Mouse (Mus musculus) heart, embryonic 12.5 days (tissue): ENCODE data around the gene Gzmk. TPM values are rescaled to one million over a fixed set of nuclear protein-coding genes. Genes with fewer than 3 reads are reported as not detected.
"Not testable (repeated sequence)": the region's sequence is repeated elsewhere in the genome, so short reads cannot be mapped to it uniquely, and the experiment has no call there.

Experiments used
- ATAC-seq: fragments of 200-750 bp; cut with Nextera tagmentation; 2 replicates; pipeline ENCODE4 v1.8.0; 2017; ENCODE audit warnings: moderate TSS enrichment, moderate library complexity; ENCODE audit not compliant: insufficient number of reproducible peaks, low FRiP score
- H3K27ac ChIP-seq: fragments of 300-500 bp; sonication (generic); 2 replicates; pipeline ENCODE4 v1.5.1; 2016; ENCODE audit warnings: mild to moderate bottlenecking, moderate library complexity; ENCODE audit not compliant: poor library complexity, severe bottlenecking
- H3K27me3 ChIP-seq: fragments of 300-500 bp; sonication (generic); replicated peaks from 2 replicates; pipeline ENCODE4 v1.6.1; 2016; ENCODE audit warnings: mild to moderate bottlenecking, moderate library complexity
- H3K36me3 ChIP-seq: fragments of 300-500 bp; sonication (generic); 2 replicates; pipeline ENCODE4 v1.6.1; 2016; ENCODE audit warnings: mild to moderate bottlenecking, moderate library complexity
- H3K4me1 ChIP-seq: fragments of 300-500 bp; sonication (generic); replicated peaks from 2 replicates; pipeline ENCODE4 v1.6.1; 2016; ENCODE audit warnings: mild to moderate bottlenecking
- H3K4me2 ChIP-seq: fragments of 300-500 bp; sonication (generic); 2 replicates; pipeline ENCODE4 v1.6.1; 2016; ENCODE audit warnings: mild to moderate bottlenecking, moderate library complexity
- H3K4me3 ChIP-seq: fragments of 300-500 bp; sonication (generic); 2 replicates; pipeline ENCODE4 v1.5.1; 2016; ENCODE audit warnings: mild to moderate bottlenecking
- H3K9ac ChIP-seq: fragments of 300-500 bp; sonication (generic); 2 replicates; pipeline ENCODE4 v1.6.1; 2016; ENCODE audit warnings: mild to moderate bottlenecking, moderate library complexity
- H3K9me3 ChIP-seq: fragments of 300-500 bp; sonication (generic); replicated peaks from 2 replicates; pipeline ENCODE4 v1.6.1; 2016; ENCODE audit warnings: mild to moderate bottlenecking, moderate library complexity
- WGBS: fragments of 180-500 bp; shearing (Covaris S2); methylation state at CpG from one replicate; pipeline ENCODE4 v1.1.7; 2016; 5-methylcytosine and 5-hydroxymethylcytosine counted together
- polyA plus RNA-seq: library from polyadenylated mRNA; unstranded; fragments of >200 nt; fragmentation: Nextera tagmentation; extraction: Ambion mirVana; gene quantifications from 2 replicates; pipeline ENCODE4 v1.2.1, GENCODE M21; 2016

Gene Gzmk
- polyA plus RNA-seq = not detected in 2 replicates

GRCm38 (mm10) chr13:113225811-113226210 lies at the start of gene Gzmk:
Gene Gzmk, minus strand, starts transcription at chr13:113225908.
- no peak within 1 kb of the TSS for H3K9ac ChIP-seq

GRCm38 (mm10) chr13:113271189-113271588 lies 45.5 kb upstream of the Gzmk start:
- Histone ChIP-seq H3K27me3 (no peaks in the 10 kb centered on the region), H3K4me3 (no peak overlapping the region), H3K9ac (no peak overlapping the region), H3K4me1 (peaks cover 5% of the 10 kb centered on the region; the same call in 1 of the 2 replicates), H3K4me2 (no peak overlapping the region), H3K9me3 (no peaks in the 10 kb centered on the region), H3K36me3 (no peaks in the 10 kb centered on the region), H3K27ac (no peak overlapping the region)
- no peak for ATAC-seq
- 84% methylated on average over 8 of the region's 8 CpGs for WGBS

More at GRCm38 (mm10) chr13:113225811-113226210, at the start of gene Gzmk:
- H3K4me1 ChIP-seq = peaks cover 7% of the 10 kb centered on the region
- H3K4me3 ChIP-seq = no peak within 1 kb of the TSS
- H3K27ac ChIP-seq = no peak within 1 kb of the TSS
- H3K36me3 ChIP-seq = no peaks in the 10 kb centered on the region
- 0 out of 2 replicates have a peak, but pooled peaks have one; percentile 45 for ATAC-seq
- no peaks in the 10 kb centered on the region for H3K9me3 ChIP-seq
- 59% methylated on average over 7 of the region's 7 CpGs for WGBS
- no peaks in the 10 kb centered on the region for H3K27me3 ChIP-seq
- no peak within 1 kb of the TSS for H3K4me2 ChIP-seq

GRCm38 (mm10) chr13:113269777-113270776 lies 44.4 kb upstream of the Gzmk start:
- H3K9ac ChIP-seq = no peak overlapping the region
- no peak overlapping the region for H3K27ac ChIP-seq
- H3K9me3 ChIP-seq = no peaks in the 10 kb centered on the region

GRCm38 (mm10) chr13:113267204-113267603 lies 41.5 kb upstream of the Gzmk start:
- WGBS = 84% methylated on average over 3 of the region's 3 CpGs
- H3K4me1 ChIP-seq = peaks cover 13% of the 10 kb centered on the region; the same call in 1 of the 2 replicates
- H3K9ac ChIP-seq = no peak overlapping the region
- no peaks in the 10 kb centered on the region for H3K27me3 ChIP-seq
- no peaks in the 10 kb centered on the region for H3K9me3 ChIP-seq
- H3K4me3 ChIP-seq = no peak overlapping the region
- H3K4me2 ChIP-seq = no peak overlapping the region
- ATAC-seq = no peak
- H3K27ac ChIP-seq = no peak overlapping the region
- H3K36me3 ChIP-seq = no peaks in the 10 kb centered on the region

More at GRCm38 (mm10) chr13:113269777-113270776, 44.4 kb upstream of the Gzmk start:
- H3K4me1 ChIP-seq = peaks cover 5% of the 10 kb centered on the region; the same call in 1 of the 2 replicates
- no peaks in the 10 kb centered on the region for H3K36me3 ChIP-seq
- H3K27me3 ChIP-seq = no peaks in the 10 kb centered on the region
- WGBS = 54% methylated on average over 18 of the region's 18 CpGs
- H3K4me2 ChIP-seq = no peak overlapping the region
- H3K4me3 ChIP-seq = no peak overlapping the region
- 0 out of 2 replicates have a peak, but pooled peaks have one; percentile 33 for ATAC-seq

- 0 out of 2 replicates have a peak, but pooled peaks have one; percentile 31 for ATAC-seq
These were observed 40.8 kb upstream of the Gzmk start for GRCm38 (mm10) chr13:113266495-113266951.

GRCm38 (mm10) chr13:113265257-113265656 lies 39.5 kb upstream of the Gzmk start:
- 0 out of 2 replicates have a peak, but pooled peaks cover 8% of the 10 kb centered on the region for H3K4me1 ChIP-seq
- WGBS = 26% methylated on average over 13 of the region's 13 CpGs
- no peak overlapping the region for H3K4me2 ChIP-seq
- ATAC-seq = no peak
- no peaks in the 10 kb centered on the region for H3K27me3 ChIP-seq
- H3K4me3 ChIP-seq = no peak overlapping the region
- H3K9me3 ChIP-seq = no peaks in the 10 kb centered on the region
- no peak overlapping the region for H3K9ac ChIP-seq
- H3K36me3 ChIP-seq = no peaks in the 10 kb centered on the region
- H3K27ac ChIP-seq = no peak overlapping the region

More at GRCm38 (mm10) chr13:113266495-113266951, 40.8 kb upstream of the Gzmk start:
- H3K27me3 ChIP-seq = no peaks in the 10 kb centered on the region
- H3K9ac ChIP-seq = no peak overlapping the region
- peak overlapping the region; percentile 48 for H3K4me2 ChIP-seq
- no peaks in the 10 kb centered on the region for H3K36me3 ChIP-seq
- no peak overlapping the region for H3K27ac ChIP-seq
- no peaks in the 10 kb centered on the region for H3K9me3 ChIP-seq
- H3K4me3 ChIP-seq = no peak overlapping the region
- peaks cover 13% of the 10 kb centered on the region; the same call in 1 of the 2 replicates for H3K4me1 ChIP-seq
- 29% methylated on average over 9 of the region's 9 CpGs for WGBS

GRCm38 (mm10) chr13:113262822-113263221 lies 37.1 kb upstream of the Gzmk start:
- 0 out of 2 replicates have a peak, but pooled peaks have one; percentile 15 for ATAC-seq
- Histone ChIP-seq H3K9ac (no peak overlapping the region), H3K4me3 (no peak overlapping the region), H3K36me3 (no peaks in the 10 kb centered on the region), H3K4me1 (0 out of 2 replicates have a peak, but pooled peaks cover 8% of the 10 kb centered on the region), H3K9me3 (no peaks in the 10 kb centered on the region), H3K4me2 (peak overlapping the region; percentile 43), H3K27me3 (no peaks in the 10 kb centered on the region), H3K27ac (no peak overlapping the region; the same call in 1 of the 2 replicates)
- 63% methylated on average over 12 of the region's 12 CpGs for WGBS

GRCm38 (mm10) chr13:113259237-113259636 lies 33.5 kb upstream of the Gzmk start:
- Histone ChIP-seq H3K27ac (no peak overlapping the region), H3K4me2 (no peak overlapping the region), H3K9ac (no peak overlapping the region), H3K9me3 (no peaks in the 10 kb centered on the region), H3K27me3 (no peaks in the 10 kb centered on the region), H3K36me3 (no peaks in the 10 kb centered on the region), H3K4me3 (no peak overlapping the region), H3K4me1 (0 out of 2 replicates have a peak, but pooled peaks cover 8% of the 10 kb centered on the region)
- no peak for ATAC-seq
- 81% methylated on average over 5 of the region's 5 CpGs for WGBS

GRCm38 (mm10) chr13:113257190-113257589 lies 31.5 kb upstream of the Gzmk start:
- no peaks in the 10 kb centered on the region for H3K4me1 ChIP-seq
- no peak for ATAC-seq
- WGBS = 47% methylated on average over 5 of the region's 5 CpGs
- no peaks in the 10 kb centered on the region for H3K27me3 ChIP-seq
- no peak overlapping the region for H3K9ac ChIP-seq
- no peaks in the 10 kb centered on the region for H3K36me3 ChIP-seq
- no peaks in the 10 kb centered on the region for H3K9me3 ChIP-seq
- no peak overlapping the region for H3K4me2 ChIP-seq
- H3K4me3 ChIP-seq = no peak overlapping the region
- no peak overlapping the region for H3K27ac ChIP-seq

GRCm38 (mm10) chr13:113256766-113257165 lies 31.1 kb upstream of the Gzmk start:
- no peak for ATAC-seq
- H3K27me3 ChIP-seq = no peaks in the 10 kb centered on the region
- 69% methylated on average over 2 of the region's 2 CpGs for WGBS

GRCm38 (mm10) chr13:113252580-113252979 lies 26.9 kb upstream of the Gzmk start:
- H3K4me2 ChIP-seq, H3K9ac ChIP-seq, H3K9me3 ChIP-seq, H3K4me1 ChIP-seq, H3K27ac ChIP-seq, H3K36me3 ChIP-seq, ATAC-seq, H3K4me3 ChIP-seq, H3K27me3 ChIP-seq: not testable (repeated sequence)
- 81% methylated on average over 7 of the region's 7 CpGs for WGBS

More at GRCm38 (mm10) chr13:113256766-113257165, 31.1 kb upstream of the Gzmk start:
- no peaks in the 10 kb centered on the region for H3K36me3 ChIP-seq
- H3K4me2 ChIP-seq = no peak overlapping the region
- H3K9ac ChIP-seq = no peak overlapping the region
- no peak overlapping the region for H3K27ac ChIP-seq
- H3K4me3 ChIP-seq = no peak overlapping the region
- H3K9me3 ChIP-seq = no peaks in the 10 kb centered on the region
- no peaks in the 10 kb centered on the region for H3K4me1 ChIP-seq
